Mouse (Mus musculus): ENCODE measurements around the gene Ccdc9b.

Ccdc9b gene

DNA sequence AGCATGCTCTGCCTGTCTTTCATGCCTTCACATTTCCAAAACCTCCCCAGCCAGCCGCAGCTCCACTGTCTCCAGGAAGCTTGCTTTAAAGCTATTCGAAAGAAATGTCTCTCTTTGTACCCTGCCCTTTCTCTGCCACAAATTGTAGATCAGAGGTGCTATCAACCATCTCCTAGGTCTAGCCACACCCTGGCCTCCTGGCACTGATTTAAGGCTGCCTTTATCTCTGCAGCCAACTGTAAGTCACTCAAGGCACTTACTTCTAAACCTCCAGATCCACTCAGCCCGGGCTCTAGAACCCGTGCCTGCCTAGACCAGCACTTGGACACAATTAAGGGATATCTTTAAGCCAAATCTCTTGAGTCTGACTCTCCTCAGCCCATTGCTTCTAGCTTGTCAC, 16.0 kb upstream of the Ccdc9b start:
- DNase-seq (ENCODE audit: inconsistent age in 2 of 2, low spot score in 1 of 2): no peak

- no peak for DNase-seq (ENCODE audit: inconsistent age in 2 of 2, low spot score in 1 of 2)
Measured at GRCm38 (mm10) chr2:118776295-118776694, 13.8 kb upstream of the Ccdc9b start.

GRCm38 (mm10) chr2:118775846-118776245, 13.4 kb upstream of the Ccdc9b start:
- no peak for DNase-seq (ENCODE audit: inconsistent age in 2 of 2, low spot score in 1 of 2)

DNA sequence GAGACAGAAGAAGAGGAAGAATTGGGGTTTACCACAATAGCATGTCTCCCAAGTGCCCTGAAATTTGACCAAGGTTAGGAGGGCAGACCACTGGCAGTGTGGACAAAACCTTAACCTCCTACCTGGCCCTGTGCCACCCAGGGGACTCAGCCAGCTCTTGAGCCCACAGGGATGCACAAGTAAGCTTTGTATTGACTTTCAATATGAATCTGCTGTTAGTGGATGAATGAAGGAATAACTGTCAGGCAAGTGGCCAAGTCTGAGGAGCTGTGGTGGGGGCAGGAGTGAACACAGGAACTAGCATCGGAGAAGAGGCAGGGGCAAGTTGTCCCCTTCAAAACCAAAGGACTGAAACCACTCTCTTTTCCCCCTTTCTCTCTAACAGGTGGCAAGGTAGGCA, 12.9 kb upstream of the Ccdc9b start:
- DNase-seq (ENCODE audit: inconsistent age in 2 of 2, low spot score in 1 of 2): no peak

- DNase-seq (ENCODE audit: inconsistent age in 2 of 2, low spot score in 1 of 2): no peak
Measured at GRCm38 (mm10) chr2:118774536-118774935, 12.1 kb upstream of the Ccdc9b start.

- DNase-seq (ENCODE audit: inconsistent age in 2 of 2, low spot score in 1 of 2): no peak
Measured at GRCm38 (mm10) chr2:118772158-118772874, 9.9 kb upstream of the Ccdc9b start, which contains the start of gene Phgr1. Phgr1 (plus strand) TSS chr2:118772769.

- DNase-seq (ENCODE audit: inconsistent age in 2 of 2, low spot score in 1 of 2): peak in 1 of 2 experiments; percentile 57
Measured at GRCm38 (mm10) chr2:118766041-118767033, 3.9 kb upstream of the Ccdc9b start.

DNA sequence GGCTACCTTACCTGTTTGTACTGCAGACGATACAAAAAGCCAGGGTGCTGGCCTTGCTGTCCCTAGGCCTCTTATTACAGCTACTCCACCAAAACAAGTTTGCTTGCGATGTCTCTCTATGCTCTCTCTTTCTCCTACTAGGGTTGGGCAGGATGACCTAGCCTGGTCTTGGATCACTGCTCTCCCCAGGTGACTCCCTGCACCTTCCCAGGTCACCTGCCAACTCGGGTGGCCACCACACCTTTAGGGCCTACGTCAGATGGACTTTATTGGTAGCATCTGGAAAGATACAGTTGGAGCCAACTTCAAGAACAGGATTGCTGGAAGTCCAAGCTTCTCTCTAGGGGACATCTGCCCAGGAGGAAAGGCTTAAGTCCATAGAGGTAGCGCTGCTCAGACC, 2.4 kb upstream of the Ccdc9b start:
- no peak for DNase-seq (ENCODE audit: inconsistent age in 2 of 2, low spot score in 1 of 2)

GRCm38 (mm10) chr2:118764094-118764831, 1.8 kb upstream of the Ccdc9b start:
- DNase-seq (ENCODE audit: inconsistent age in 2 of 2, low spot score in 1 of 2): peak; percentile 47 to 85

DNA sequence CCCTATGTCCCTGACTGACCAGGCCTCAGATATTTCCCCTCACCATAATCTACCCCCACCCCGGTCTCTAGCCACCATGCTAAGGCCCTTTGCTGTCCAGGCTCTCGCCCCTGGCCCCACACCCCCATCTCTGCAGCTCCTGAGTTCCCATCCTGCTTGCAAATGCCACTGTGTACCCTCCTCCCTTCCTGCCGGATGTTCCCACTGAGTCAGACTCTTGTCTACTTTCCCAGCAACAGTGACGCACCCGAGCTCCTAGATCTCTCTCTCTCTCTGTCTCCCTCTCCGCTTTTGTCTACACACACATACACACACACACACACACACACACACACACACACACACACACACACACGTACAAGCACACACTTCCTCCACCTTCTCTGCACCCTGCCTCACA, 1.0 kb upstream of the Ccdc9b start:
- DNase-seq (ENCODE audit: inconsistent age in 2 of 2, low spot score in 1 of 2): peak; percentile 51 to 67

DNA sequence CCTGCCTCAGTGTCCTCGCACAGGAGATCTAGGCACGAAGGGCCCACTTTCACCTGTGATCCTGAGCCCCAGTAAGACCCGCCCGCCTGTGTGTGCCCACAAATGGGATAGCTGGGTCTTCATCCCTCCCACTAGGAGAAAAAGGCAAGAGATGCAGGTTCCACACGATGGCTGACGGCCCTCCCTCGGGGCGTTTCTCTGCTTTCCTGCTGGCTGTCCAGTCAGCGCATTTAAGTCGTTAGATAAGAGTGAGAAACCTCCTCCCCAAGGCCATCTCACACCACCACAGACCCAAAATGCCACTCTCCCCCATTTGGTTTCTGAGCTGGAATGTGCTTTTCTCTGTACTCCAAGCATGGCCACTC, 305 bp upstream of the Ccdc9b start:
- no peak for DNase-seq (ENCODE audit: inconsistent age in 2 of 2, low spot score in 1 of 2)

- no peak for DNase-seq (ENCODE audit: inconsistent age in 2 of 2, low spot score in 1 of 2)
Measured at GRCm38 (mm10) chr2:118761358-118761757, 1.1 kb downstream of the Ccdc9b start.

GRCm38 (mm10) chr2:118760311-118761025, 2.0 kb downstream of the Ccdc9b start:
- DNase-seq (ENCODE audit: inconsistent age in 2 of 2, low spot score in 1 of 2): peak in 1 of 2 experiments; percentile 58

DNA sequence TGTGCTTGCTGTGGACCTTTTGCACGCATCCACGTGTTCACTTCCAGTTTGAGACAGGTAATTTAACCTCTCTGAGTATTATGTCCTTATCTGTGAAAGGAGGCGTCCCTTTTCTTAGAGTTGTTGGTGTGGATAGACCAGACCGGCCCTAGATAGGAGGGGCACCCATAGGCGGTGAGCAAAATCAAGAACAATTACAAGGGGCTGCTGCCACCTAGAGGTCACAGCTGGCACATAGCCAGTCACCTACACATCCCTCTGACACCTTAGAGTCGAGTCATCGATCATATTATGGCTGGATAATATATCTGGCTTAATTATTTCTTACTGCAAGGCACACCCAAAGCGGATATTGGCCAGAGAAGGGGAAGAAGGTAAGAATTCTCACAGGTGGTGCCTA, 2.6 kb downstream of the Ccdc9b start:
- DNase-seq (ENCODE audit: inconsistent age in 2 of 2, low spot score in 1 of 2): peak in 1 of 2 experiments; percentile 70

DNA sequence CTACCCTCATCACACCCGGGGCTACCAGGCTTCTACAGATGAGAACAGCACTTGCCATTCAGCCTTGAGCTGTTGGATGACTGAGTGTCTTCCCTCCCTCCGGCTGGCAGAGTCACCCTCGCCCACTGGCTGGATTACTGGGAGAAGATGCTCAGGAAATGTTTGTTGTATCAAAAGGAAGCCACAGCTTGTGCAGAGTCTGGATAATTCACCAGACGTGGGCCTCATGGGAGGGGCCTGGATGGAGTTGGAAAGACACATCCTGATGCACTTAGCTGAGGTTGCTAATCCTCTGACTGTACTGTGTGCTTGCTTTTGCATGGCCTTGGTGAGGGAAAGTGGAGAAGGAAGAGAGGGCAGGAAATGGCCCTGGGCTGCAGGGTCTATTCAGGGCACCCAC, 6.4 kb downstream of the Ccdc9b start:
- no peak for DNase-seq (ENCODE audit: inconsistent age in 2 of 2, low spot score in 1 of 2)

DNA sequence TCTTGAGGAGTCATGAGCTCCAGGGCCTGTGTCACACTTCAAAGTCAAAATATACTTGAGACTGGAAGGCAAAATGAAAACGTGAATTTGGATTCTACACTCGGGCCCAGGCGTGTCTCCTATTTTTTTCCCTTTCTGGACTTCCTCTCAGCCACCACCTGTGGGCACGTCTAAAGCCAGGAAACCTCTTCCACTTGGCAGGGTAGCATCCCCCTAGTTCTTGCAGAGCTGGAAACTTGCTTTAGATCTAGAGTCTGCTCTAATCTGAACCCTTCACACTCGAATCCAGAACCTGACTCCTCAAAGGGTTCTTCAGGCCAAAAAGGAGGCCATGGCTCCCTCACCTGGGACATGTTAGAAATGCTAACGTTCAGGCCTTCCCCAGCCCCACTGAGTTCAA, 7.1 kb downstream of the Ccdc9b start:
- DNase-seq (ENCODE audit: inconsistent age in 2 of 2, low spot score in 1 of 2): no peak

GRCm38 (mm10) chr2:118754143-118754542, 8.3 kb downstream of the Ccdc9b start:
- no peak for DNase-seq (ENCODE audit: inconsistent age in 2 of 2, low spot score in 1 of 2)

GRCm38 (mm10) chr2:118752792-118753108, 9.7 kb downstream of the Ccdc9b start:
- DNase-seq (ENCODE audit: inconsistent age in 2 of 2, low spot score in 1 of 2): no peak

DNA sequence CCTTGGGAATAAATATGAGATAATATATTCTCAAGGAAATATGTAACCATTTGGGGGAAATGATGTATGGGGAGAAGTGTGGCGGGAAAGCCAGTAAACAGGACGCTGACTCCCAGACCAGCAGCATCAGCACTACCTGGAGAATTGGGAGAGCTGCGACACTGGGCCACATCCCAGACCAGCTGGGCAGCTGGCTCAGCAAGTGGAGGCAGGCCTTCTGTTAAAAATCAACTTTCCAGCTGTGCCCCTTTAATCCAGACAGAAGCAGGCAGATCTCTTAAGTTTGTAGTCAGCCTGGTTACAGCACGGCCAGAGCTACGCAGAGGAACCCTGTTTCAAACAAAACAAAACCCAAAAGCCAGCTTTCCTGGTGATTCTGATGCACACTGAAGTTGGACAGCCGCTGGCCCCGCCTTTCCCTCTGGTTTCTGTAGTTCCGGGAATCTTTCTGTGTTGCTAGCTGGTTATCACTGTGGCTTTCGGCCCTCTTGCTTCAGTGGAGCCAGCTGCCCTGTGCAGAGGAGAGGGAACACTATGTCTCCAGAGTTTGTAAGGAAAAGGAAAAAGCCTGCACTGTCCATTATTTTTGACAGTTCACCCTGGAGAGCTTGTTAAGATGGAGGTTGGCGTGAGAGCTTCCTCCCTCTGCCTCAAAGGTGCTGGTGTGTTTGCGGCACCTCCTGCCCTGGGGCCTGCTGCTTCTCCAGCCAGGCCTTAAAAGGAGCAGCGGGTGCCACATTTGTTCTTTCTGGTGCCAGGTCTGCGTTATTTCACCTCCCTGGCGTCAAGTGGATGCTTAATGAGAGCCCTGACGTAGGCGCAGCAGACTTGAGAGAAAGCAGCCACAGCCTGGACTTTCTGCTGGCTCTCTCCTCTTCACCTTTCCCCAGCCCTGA, 10.3 kb downstream of the Ccdc9b start:
- DNase-seq (ENCODE audit: inconsistent age in 2 of 2, low spot score in 1 of 2): peak in 1 of 2 experiments; percentile 40

- DNase-seq (ENCODE audit: inconsistent age in 2 of 2, low spot score in 1 of 2): peak in 1 of 2 experiments; percentile 18
Measured at GRCm38 (mm10) chr2:118750476-118750875, 12.0 kb downstream of the Ccdc9b start.
